Mouse (Mus musculus): ENCODE measurements around the gene Atp13a2. TPM values are rescaled to one million over a fixed set of nuclear protein-coding genes. Genes with fewer than 3 reads are reported as not detected.
A peak's percentile ranks its signal among the peaks of the same experiment; 100 is the strongest.

Atp13a2 gene
- polyA plus RNA-seq (2014; fragmentation: Nextera tagmentation; extraction: Ambion mirVana), result 34.9 and 39.8 TPM in 2 replicates

DNA sequence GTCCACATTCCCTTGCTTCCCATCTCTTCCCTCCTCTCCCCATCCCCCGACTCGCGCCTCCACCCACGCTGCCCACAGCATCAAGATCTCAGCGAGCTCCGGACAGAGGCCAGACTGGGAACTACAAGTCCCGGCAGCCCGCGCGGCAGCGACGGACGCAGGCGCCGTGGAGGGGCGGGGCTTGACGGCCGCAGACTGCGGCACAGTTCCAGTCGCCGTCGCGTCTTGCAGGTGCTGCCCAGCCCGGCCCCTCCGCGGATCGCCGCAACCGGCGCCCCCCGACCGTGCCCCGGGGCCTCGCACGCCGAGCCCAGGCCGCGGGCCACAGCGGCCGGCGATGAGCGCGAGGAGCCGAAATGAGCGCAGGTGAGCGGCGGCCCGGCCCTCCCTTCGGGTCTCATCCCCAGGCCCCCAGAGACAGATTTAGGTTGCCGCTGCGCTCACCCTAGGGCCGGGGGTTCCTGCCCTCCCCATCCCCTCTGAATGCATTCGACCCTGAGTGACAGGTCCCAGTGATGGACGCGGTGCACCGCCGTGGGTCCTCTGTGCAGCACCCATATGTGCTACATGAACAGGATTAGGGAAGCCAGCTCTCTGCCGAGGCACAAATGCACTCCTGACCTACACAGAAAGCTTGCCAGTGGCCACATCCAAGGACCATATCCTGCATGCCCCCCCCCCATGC is at the start of gene Atp13a2:
TSS of gene Atp13a2 (plus strand) at position 163 of the 685 bp plus-strand sequence.
- Histone ChIP-seq H3K9me3 (ENCODE audit: control insufficient read depth, low read length) (no peaks in the 10 kb centered on the region), H3K9ac (ENCODE audit: low read depth, low read length) (peak within 1 kb of the TSS; percentile 92), H3K4me1 (replicated peaks; ENCODE audit: control insufficient read depth, insufficient read depth, low read length) (no peaks in the 10 kb centered on the region), H3K4me2 (replicated peaks; ENCODE audit: low read depth, low read length) (peak within 1 kb of the TSS; percentile 74), H3K36me3 (ENCODE audit: control insufficient read depth, insufficient read depth, low read length) (no peaks in the 10 kb centered on the region), H3K27ac (ENCODE audit: low read depth, low read length) (peak within 1 kb of the TSS; percentile 66), H3K4me3 (ENCODE audit: low read depth, low read length) (peak within 1 kb of the TSS; percentile 94), H3K27me3 (ENCODE audit: control insufficient read depth, insufficient read depth, low read length) (no peaks in the 10 kb centered on the region)
- 1% methylated on average over 52 of the region's 58 CpGs for WGBS
- peak; percentile 93 for ATAC-seq (ENCODE audit: low FRiP score)
- peak; percentile 94 for DNase-seq (ENCODE audit: low spot score)

DNA sequence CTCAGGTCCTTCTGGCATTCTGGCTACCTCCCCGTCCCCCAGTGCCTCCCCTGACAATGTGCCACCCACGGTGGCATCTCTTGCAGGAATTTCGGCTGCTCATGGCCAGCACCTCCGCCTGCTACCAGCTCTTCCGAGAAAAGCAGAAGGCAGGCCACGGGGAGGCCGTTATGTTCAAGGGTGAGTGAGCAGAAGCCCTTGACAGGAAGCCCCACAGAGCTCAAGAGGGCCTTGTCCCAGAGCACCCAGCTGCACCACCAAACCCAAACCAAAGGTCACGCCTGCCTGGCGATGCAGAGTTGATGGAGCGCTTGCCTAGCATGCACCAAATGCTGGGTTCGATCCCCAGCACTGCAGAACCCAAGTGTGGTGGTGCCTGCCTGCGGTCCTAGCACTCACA is 42.3 kb upstream of the Atp13a2 start:
- WGBS, result 94% methylated on average over 12 of the region's 12 CpGs
- Histone ChIP-seq H3K27ac (ENCODE audit: low read depth, low read length) (no peak overlapping the region), H3K9me3 (ENCODE audit: control insufficient read depth, low read length) (no peaks in the 10 kb centered on the region), H3K4me2 (replicated peaks; ENCODE audit: low read depth, low read length) (no peak overlapping the region), H3K4me1 (replicated peaks; ENCODE audit: control insufficient read depth, insufficient read depth, low read length) (no peaks in the 10 kb centered on the region), H3K36me3 (ENCODE audit: control insufficient read depth, insufficient read depth, low read length) (no peaks in the 10 kb centered on the region), H3K9ac (ENCODE audit: low read depth, low read length) (no peak overlapping the region), H3K27me3 (ENCODE audit: control insufficient read depth, insufficient read depth, low read length) (no peaks in the 10 kb centered on the region), H3K4me3 (ENCODE audit: low read depth, low read length) (no peak overlapping the region)
- DNase-seq (ENCODE audit: low spot score) (no peak), ATAC-seq (ENCODE audit: low FRiP score) (no peak)

DNA sequence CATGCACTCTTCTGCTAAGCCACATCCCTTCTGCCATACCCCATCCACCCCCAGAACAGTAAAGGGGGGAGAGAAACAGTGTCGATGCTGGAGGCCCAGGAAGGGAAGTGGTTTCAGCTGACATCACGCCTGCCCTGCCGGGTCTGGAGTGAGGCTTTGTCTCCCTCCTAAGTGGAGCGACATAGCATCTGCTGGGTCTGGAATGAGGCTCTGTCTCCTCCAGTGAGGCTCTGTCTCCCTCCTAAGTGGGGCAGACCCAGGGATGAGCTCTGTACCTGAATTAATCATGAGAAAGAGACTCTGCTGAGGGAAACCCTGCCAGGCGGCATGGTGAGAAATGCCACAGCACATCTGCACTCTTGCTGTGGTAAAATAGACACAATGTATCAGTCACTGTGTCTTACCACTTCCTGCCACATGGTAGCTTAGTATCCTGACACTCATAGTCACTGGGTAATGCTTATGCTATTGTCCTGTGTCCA is 41.7 kb upstream of the Atp13a2 start:
- Histone ChIP-seq H3K4me3 (ENCODE audit: low read depth, low read length) (no peak overlapping the region), H3K9ac (ENCODE audit: low read depth, low read length) (no peak overlapping the region), H3K4me1 (replicated peaks; ENCODE audit: control insufficient read depth, insufficient read depth, low read length) (no peaks in the 10 kb centered on the region), H3K9me3 (ENCODE audit: control insufficient read depth, low read length) (no peaks in the 10 kb centered on the region), H3K36me3 (ENCODE audit: control insufficient read depth, insufficient read depth, low read length) (no peaks in the 10 kb centered on the region), H3K27me3 (ENCODE audit: control insufficient read depth, insufficient read depth, low read length) (no peaks in the 10 kb centered on the region), H3K27ac (ENCODE audit: low read depth, low read length) (no peak overlapping the region), H3K4me2 (replicated peaks; ENCODE audit: low read depth, low read length) (no peak overlapping the region)
- DNase-seq (ENCODE audit: low spot score), result no peak
- no peak for ATAC-seq (ENCODE audit: low FRiP score)
- WGBS, result 82% methylated on average over 5 of the region's 5 CpGs

DNA sequence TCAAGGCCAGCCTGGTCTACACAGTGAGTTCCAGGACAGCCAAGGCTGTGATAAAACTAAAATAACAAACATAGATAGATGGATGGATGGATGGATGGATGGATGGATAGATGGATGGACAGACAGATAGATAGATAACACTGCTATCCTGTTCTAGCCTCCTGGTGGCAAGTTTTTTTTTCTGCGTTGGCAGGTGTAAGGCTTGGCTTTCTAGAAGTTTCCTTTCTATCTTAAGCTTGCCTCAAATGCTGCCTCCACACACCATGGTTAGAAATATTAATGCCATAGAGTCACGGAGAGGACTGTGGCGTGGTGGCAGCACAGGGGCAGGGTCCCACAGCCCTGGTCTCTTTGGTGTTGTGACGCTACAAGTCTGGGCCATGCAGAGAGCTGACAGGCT is 41.1 kb upstream of the Atp13a2 start:
- WGBS, result 93% methylated on average over 4 of the region's 4 CpGs
- Histone ChIP-seq H3K4me1 (replicated peaks; ENCODE audit: control insufficient read depth, insufficient read depth, low read length) (no peaks in the 10 kb centered on the region), H3K27me3 (ENCODE audit: control insufficient read depth, insufficient read depth, low read length) (no peaks in the 10 kb centered on the region), H3K36me3 (ENCODE audit: control insufficient read depth, insufficient read depth, low read length) (no peaks in the 10 kb centered on the region), H3K9ac (ENCODE audit: low read depth, low read length) (no peak overlapping the region), H3K27ac (ENCODE audit: low read depth, low read length) (no peak overlapping the region), H3K9me3 (ENCODE audit: control insufficient read depth, low read length) (no peaks in the 10 kb centered on the region), H3K4me2 (replicated peaks; ENCODE audit: low read depth, low read length) (no peak overlapping the region), H3K4me3 (ENCODE audit: low read depth, low read length) (no peak overlapping the region)
- no peak for ATAC-seq (ENCODE audit: low FRiP score)
- DNase-seq (ENCODE audit: low spot score), result no peak

DNA sequence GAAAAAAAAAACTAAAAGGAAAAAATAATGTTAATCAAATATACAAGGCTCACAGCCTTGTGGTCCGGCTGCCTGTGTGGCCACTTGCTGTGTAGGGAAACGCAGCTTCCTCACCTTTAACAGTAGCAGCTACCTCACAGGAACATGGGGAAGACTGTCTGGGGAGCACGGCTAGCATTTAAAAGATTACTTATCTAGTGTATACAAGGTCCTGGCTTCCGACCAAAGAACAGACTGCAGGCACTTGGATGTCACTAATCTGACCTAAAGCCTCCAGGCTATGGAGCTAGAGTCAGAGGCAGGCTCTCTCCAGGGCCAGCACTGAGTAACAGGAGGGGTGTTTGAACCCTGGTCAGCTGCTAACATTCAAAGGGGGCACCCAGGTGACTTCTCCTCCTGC is 40.6 kb upstream of the Atp13a2 start:
- Histone ChIP-seq H3K27me3 (ENCODE audit: control insufficient read depth, insufficient read depth, low read length) (no peaks in the 10 kb centered on the region), H3K4me2 (replicated peaks; ENCODE audit: low read depth, low read length) (no peak overlapping the region), H3K27ac (ENCODE audit: low read depth, low read length) (no peak overlapping the region), H3K4me3 (ENCODE audit: low read depth, low read length) (no peak overlapping the region), H3K9me3 (ENCODE audit: control insufficient read depth, low read length) (no peaks in the 10 kb centered on the region), H3K36me3 (ENCODE audit: control insufficient read depth, insufficient read depth, low read length) (no peaks in the 10 kb centered on the region), H3K4me1 (replicated peaks; ENCODE audit: control insufficient read depth, insufficient read depth, low read length) (no peaks in the 10 kb centered on the region), H3K9ac (ENCODE audit: low read depth, low read length) (no peak overlapping the region)
- no peak for ATAC-seq (ENCODE audit: low FRiP score)
- WGBS, result 86% methylated on average over 4 of the region's 4 CpGs
- DNase-seq (ENCODE audit: low spot score), result no peak

DNA sequence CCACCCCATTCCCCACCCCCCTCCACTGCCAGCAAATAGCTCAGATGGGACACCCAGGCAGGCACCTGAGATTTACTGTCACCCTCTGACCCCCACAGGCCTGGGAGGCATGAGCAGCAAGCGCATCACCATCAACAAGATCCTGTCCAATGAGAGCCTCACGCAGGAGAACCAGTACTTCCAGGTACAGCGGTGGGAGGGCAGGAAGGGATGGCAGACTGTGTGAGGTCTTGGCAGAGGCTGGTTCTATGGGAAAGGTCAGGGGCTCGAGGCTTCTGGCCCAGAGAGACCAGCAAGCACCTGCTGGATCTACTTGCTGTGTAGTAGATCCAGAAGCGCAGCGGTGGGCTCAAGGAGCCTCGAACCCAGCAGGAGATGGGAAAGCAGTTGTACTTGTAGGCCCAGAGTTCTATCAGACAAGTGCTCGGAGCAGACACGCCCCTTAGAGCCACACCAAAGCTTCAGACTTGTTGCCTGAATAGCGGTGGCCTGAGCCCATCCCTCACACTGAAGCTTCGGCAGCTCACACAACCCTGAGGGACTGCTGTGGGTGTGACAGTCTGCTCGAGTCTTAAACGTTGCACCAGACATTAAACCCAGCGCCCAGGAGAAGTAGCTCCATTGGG is 40.0 kb upstream of the Atp13a2 start:
- Histone ChIP-seq H3K4me2 (replicated peaks; ENCODE audit: low read depth, low read length) (no peak overlapping the region), H3K9me3 (ENCODE audit: control insufficient read depth, low read length) (no peaks in the 10 kb centered on the region), H3K27me3 (ENCODE audit: control insufficient read depth, insufficient read depth, low read length) (no peaks in the 10 kb centered on the region), H3K9ac (ENCODE audit: low read depth, low read length) (no peak overlapping the region), H3K4me1 (replicated peaks; ENCODE audit: control insufficient read depth, insufficient read depth, low read length) (no peaks in the 10 kb centered on the region), H3K4me3 (ENCODE audit: low read depth, low read length) (no peak overlapping the region), H3K36me3 (ENCODE audit: control insufficient read depth, insufficient read depth, low read length) (no peaks in the 10 kb centered on the region), H3K27ac (ENCODE audit: low read depth, low read length) (no peak overlapping the region)
- WGBS, result 84% methylated on average over 14 of the region's 14 CpGs
- no peak for DNase-seq (ENCODE audit: low spot score)
- no peak for ATAC-seq (ENCODE audit: low FRiP score)

DNA sequence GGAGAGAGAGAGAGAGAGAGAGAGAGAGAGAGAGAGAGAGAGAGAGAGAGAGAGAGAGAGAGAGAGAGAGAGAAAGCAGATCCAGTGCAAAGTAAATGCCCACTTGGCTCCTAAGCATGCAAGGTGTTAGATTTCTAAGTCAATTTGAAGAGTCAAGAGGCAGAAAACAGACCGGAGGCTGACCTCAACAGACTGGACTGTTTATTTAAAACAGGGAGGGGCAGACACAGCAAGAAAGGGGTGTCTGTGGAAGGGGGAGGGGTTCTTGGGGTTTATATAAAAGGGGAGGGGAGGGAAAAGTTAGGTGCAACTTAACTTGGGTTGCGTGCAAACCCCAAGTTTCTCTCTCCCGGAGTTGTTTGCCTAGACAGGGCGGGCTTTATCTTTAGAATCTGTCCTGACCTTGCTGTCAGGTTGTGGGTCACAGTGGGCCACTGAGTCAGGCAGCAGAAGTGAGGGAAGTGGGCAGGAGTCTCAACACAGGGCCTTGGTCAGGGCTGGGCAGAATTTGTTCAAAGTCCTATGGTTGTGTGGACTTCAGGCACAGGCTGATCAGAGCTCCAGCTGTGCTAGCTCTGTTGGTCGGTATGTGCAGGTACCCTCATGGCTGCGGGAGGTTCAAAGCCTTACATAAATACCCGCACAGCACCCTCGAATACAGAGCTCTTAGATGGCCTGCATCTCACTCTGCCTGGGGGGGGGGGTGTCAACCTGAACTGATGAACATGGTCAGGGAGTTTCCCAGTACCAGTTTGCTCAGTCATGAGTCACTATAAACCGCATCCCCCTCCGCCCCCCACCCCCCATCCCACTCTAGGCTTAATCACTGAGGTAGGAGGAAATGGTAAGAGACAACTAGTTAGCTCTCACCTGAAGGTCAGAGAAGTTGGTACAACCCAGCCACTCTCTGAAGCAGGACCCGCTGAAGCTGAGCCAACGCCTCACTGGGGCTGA is 38.9 kb upstream of the Atp13a2 start:
- no peak for ATAC-seq (ENCODE audit: low FRiP score)
- no peaks in the 10 kb centered on the region for H3K9me3 ChIP-seq (ENCODE audit: control insufficient read depth, low read length)
- no peaks in the 10 kb centered on the region for H3K36me3 ChIP-seq (ENCODE audit: control insufficient read depth, insufficient read depth, low read length)
- no peak overlapping the region for H3K4me3 ChIP-seq (ENCODE audit: low read depth, low read length)
- DNase-seq (ENCODE audit: low spot score), result no peak
- H3K27ac ChIP-seq (ENCODE audit: low read depth, low read length), result no peak overlapping the region
- no peaks in the 10 kb centered on the region for H3K4me1 ChIP-seq (replicated peaks; ENCODE audit: control insufficient read depth, insufficient read depth, low read length)
- WGBS, result 83% methylated on average over 12 of the region's 12 CpGs
- H3K4me2 ChIP-seq (replicated peaks; ENCODE audit: low read depth, low read length), result no peak overlapping the region
- H3K9ac ChIP-seq (ENCODE audit: low read depth, low read length), result no peak overlapping the region
- no peaks in the 10 kb centered on the region for H3K27me3 ChIP-seq (ENCODE audit: control insufficient read depth, insufficient read depth, low read length)

DNA sequence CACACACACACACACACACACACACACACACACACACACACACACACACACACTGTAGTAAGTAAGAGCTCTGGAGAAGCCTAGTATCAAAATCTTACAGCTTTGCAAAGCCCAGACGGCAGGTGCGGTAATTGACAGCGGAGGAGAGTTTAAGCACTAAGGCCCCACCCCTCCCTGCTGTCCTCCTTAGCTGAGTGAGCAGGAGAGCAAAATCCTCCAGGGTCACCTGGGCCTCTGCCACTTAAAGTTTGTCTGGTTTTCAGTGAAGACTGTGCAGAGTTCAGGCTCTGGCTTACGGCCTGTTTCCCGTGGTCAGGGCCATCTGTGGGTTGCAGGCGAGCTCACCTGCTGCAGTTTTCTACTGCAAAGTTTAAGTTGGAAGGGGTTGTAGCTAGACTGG is 38.2 kb upstream of the Atp13a2 start:
- Histone ChIP-seq H3K36me3 (ENCODE audit: control insufficient read depth, insufficient read depth, low read length) (no peaks in the 10 kb centered on the region), H3K4me1 (replicated peaks; ENCODE audit: control insufficient read depth, insufficient read depth, low read length) (no peaks in the 10 kb centered on the region), H3K27ac (ENCODE audit: low read depth, low read length) (no peak overlapping the region), H3K4me2 (replicated peaks; ENCODE audit: low read depth, low read length) (no peak overlapping the region), H3K9ac (ENCODE audit: low read depth, low read length) (no peak overlapping the region), H3K4me3 (ENCODE audit: low read depth, low read length) (no peak overlapping the region), H3K27me3 (ENCODE audit: control insufficient read depth, insufficient read depth, low read length) (no peaks in the 10 kb centered on the region), H3K9me3 (ENCODE audit: control insufficient read depth, low read length) (no peaks in the 10 kb centered on the region)
- 91% methylated on average over 6 of the region's 6 CpGs for WGBS
- DNase-seq (ENCODE audit: low spot score), result no peak
- no peak for ATAC-seq (ENCODE audit: low FRiP score)

Measured in hindbrain, embryonic 11.5 days (tissue).